Mouse (Mus musculus) T-helper 17 cell (primary cell): ENCODE measurements around the gene Slc25a42.

ENCODE experiments used
- in situ Hi-C, 2 experiments: fragments of 300-600 bp; cut with MboI, MseI; formaldehyde crosslinking; loops; 1 replicate in 1 of 2; 2 replicates in 1 of 2; pipeline ENCODE4 v1.15.1; 2025; ENCODE audit warnings: high pct_unique_total_duplicates in 2 of 2

The Slc25a42 gene

DNA sequence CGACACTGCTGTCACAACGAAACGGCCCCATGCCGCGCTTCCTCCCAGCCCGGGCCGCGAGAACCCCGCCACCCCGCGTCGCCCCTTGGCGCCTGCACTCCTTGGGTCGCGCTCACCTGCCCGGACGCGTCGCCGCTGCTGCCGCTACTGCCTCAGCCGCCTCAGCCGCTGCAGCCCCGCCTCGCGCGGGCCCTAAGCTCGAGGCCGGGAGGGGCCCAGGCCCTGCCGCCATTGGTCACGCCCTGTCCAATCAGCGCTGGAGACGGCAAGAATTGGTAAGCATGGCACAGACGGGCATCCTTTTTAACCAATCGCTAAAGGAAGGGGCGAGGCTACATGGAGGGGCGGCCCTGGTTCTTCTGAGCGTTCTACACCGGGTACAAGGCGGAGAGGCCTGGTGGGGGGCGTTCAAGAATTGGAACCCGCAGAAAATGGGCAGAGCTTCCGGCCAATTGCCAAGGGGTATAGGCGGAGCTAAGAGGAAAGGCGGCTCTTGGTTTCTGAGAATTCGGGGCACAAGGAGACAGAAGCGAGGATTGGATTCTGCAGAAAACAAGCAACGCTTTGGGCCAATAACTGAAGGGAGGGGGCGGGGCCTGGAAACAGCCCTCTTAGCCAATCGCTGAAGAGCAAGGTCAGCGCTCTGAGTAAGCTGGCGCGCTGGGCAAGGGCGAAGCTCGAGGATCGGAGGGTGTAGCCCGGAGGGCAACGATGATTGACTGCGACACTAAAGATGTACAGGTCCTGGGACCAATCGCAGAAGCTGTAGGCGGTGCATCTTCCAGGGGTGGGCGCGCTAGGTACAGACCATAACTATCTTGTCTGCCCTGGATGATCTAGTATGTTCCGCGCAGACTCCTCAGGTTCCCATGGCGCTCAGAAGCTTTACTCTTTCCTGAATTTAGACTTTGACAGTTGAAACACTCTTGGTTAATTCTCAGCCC is at the start of gene Slc25a42:
TSS of gene Slc25a42 (minus strand) at position 194 of the 944 bp plus-strand sequence.
- in situ Hi-C loops, result no loop called here

GRCm38 (mm10) chr8:70259043-70259442 is 46.9 kb upstream of the Slc25a42 start:
- in situ Hi-C loops, result no loop called here

DNA sequence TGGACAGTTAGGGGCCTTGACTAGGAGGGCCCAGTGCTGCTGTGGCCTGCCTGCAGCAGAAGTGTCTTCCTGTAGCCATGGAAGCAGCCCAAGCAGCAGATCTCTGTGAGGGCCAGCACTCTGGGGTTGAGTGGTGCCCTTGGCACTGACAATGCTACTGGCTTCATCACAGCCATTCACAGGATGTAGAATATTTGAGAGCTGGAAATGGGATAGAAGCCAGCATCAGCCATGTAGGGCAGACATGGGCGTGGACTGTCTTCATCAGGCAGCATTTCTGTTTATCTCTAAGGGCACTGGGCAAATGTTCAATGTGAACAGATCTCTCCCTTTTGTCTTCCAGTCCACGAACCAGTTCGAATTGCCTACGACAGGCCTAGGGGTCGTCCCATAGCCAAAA is 46.5 kb upstream of the Slc25a42 start:
- in situ Hi-C loops, result no loop called here

DNA sequence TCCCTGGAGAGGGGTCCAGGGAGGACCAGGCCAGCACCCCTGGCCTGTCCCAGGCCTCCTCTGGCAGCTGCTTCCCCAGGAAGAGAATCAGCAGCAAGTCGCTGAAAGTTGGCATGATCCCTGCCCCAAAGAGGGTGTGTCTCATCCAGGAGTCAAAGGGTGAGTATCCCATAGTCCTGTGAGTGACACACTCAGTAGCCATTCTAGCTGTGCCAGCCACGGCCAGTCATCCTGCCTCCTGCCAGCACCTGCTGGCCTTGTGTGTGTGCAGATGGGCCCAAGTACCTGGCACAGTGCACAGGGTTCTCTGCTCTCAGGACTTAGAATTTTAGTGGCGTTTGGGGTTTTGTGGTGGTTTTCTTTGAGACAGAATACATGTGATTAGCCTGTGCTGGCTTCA is 45.4 kb upstream of the Slc25a42 start:
- in situ Hi-C loops, result no loop called here

GRCm38 (mm10) chr8:70254628-70255027 is 42.5 kb upstream of the Slc25a42 start:
- in situ Hi-C loops, result no loop called here

- in situ Hi-C loops, result no loop called here
Measured at GRCm38 (mm10) chr8:70247841-70248240, 35.7 kb upstream of the Slc25a42 start.

DNA sequence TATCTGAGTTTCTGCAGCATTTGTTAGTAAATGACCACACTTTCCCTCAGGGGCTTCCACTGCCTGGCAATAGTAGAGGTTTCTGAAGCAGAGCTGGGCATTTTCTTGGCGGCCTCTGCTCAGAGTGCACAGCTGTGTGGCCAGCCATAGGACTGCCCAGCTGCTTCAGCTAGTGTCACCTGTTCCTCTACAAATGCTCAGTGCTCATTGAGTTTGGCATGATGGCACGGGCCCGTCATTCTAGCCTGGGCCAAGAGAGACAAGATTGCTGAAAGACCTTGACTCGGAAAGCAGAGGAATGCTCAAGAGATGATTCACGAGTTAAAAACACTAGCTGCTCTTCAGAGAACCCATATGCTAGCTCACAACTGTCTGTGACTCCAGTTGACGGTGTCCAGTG is 34.5 kb upstream of the Slc25a42 start:
- in situ Hi-C loops, result no loop called here

- in situ Hi-C loops, result no loop called here
Measured at GRCm38 (mm10) chr8:70240642-70241041, 28.5 kb upstream of the Slc25a42 start.

- in situ Hi-C loops, result loop anchor here in 1 of 2 experiments (10.0 kb wide), 1 partner anchor 1347 kb away; no protein-coding TSS in a partner anchor
Measured at GRCm38 (mm10) chr8:70237842-70238241, 25.7 kb upstream of the Slc25a42 start.

GRCm38 (mm10) chr8:70234781-70235128 is 22.6 kb upstream of the Slc25a42 start:
- in situ Hi-C loops, result loop anchor here in 1 of 2 experiments (10.0 kb wide), 1 partner anchor 1350 kb away; no protein-coding TSS in a partner anchor

DNA sequence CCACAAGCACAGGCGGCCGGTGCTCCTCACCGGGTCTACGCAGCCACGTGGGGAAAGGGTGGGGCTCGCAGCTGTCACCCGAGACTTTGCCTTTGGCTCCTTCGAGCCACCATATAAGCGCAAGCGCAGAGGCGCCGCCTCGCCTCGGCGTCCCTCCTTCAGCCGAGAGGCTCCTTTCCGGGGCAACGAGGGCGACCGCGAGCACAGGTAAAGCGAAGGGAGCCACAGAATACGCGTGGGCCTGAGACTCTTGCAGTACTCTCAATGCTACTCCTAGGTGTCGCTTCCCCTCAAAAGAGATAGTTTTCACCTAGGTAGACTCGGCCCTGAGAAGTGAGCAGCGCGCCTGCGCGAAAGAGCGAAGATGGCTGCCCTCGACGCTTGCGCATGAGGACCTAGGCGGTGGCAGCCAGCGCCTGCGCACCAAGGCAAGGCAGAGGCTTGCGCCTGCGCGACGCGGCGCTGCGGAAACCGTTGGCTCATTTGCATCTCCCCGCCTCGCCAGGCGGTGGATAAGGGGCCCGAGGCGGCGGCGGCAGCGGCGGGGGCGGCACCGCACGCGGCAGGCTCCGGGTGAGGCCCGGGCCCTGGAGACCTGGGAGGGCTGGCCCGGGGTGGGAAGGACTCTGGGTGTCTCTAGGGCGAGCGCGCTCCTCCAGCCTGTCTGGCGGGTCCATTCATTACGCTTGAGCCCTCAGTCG is 22.1 kb upstream of the Slc25a42 start, which contains the start of the genes Sugp2 and Armc6:
TSS of gene Sugp2 (plus strand) at position 147 of the 701 bp plus-strand sequence.
TSS of gene Armc6 (minus strand) at position 387 of the 701 bp plus-strand sequence.
- in situ Hi-C loops, result loop anchor here in 1 of 2 experiments (10.0 kb wide), 1 partner anchor 1351 kb away; no protein-coding TSS in a partner anchor

DNA sequence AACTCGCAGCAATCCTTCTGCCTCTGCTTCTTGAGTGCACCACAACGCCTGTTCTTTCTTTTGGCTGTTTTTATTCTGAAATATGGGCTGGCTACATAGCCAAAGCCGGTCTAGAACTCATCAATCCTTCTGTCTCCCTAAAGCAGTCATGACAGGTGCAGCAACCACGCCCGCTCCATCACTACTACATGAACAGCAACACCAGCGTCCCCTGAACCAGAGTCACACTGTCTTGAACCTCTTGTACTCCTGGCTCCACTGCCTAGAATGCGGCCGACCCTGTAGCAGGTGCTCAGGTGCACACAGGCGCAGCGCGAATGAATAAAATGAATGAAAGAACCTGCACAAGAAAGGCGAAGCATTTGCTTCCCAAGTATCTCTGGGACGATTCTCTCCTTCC is 21.5 kb upstream of the Slc25a42 start:
- in situ Hi-C loops, result loop anchor here in 1 of 2 experiments (10.0 kb wide), 1 partner anchor 1351 kb away; no protein-coding TSS in a partner anchor

GRCm38 (mm10) chr8:70230837-70231236 is 18.7 kb upstream of the Slc25a42 start:
- in situ Hi-C loops, result loop anchor here in 1 of 2 experiments (10.0 kb wide), 1 partner anchor 1354 kb away; no protein-coding TSS in a partner anchor

GRCm38 (mm10) chr8:70227997-70228396 is 15.9 kb upstream of the Slc25a42 start:
- in situ Hi-C loops, result no loop called here

- in situ Hi-C loops, result loop anchor here in 1 of 2 experiments (5.0 kb wide), 1 partner anchor 41 kb away; no protein-coding TSS in a partner anchor
Measured at GRCm38 (mm10) chr8:70223341-70223740, 11.2 kb upstream of the Slc25a42 start.

DNA sequence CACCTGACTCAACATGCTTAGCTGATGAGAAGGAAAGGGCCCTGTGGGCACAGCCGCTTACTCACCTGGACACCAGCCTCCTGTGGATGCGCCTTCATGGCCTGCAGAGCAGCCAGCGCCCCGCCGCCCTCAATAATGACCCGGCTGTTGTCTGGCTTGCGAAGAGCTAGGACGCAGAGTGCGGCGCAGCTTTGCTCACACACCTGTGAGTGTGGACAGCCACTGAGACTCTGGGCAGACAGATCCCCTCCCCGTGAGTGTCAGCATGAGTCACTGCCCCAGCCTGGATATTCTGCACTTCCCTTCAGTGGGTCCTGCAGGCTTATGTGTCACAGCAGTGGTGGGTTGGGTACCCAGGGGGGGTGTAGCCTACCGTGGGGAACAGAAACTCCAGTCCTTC is 9.9 kb upstream of the Slc25a42 start:
- in situ Hi-C loops, result loop anchor here in 1 of 2 experiments (5.0 kb wide), 1 partner anchor 40 kb away; no protein-coding TSS in a partner anchor

- in situ Hi-C loops, result loop anchor here in 1 of 2 experiments (5.0 kb wide), 1 partner anchor 39 kb away; no protein-coding TSS in a partner anchor
Measured at GRCm38 (mm10) chr8:70220911-70221310, 8.8 kb upstream of the Slc25a42 start.

GRCm38 (mm10) chr8:70220236-70220840 is 8.2 kb upstream of the Slc25a42 start:
- in situ Hi-C loops, result loop anchor here in 1 of 2 experiments (5.0 kb wide), 1 partner anchor 38 kb away; no protein-coding TSS in a partner anchor

DNA sequence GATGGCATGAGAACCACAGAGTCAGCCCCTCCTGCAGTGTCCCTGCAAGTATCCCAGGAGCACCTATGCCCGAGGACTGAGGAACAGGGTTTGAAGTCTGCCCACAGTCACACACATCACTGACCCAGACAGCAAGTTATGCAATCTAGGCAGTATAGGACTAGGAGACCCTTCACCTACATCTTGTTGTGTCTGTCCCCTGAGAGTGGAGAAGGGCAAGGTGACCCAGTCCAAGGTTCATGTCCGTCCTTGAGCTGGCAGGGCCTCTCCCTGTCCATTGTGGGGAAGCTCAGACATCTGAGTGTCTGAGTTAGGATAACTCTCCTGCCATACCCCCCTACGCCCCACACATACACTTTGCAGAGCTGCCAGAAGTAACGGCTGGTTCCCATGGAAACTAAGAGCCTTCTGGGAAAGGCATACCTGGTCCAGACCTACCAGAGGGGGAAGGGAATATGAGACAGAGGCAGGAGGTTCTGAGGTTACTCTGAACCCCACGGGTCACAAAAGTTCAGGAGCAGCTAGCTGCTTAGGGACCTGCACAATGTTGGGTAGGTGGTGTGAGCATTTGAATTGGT is 7.1 kb upstream of the Slc25a42 start:
- in situ Hi-C loops, result no loop called here

DNA sequence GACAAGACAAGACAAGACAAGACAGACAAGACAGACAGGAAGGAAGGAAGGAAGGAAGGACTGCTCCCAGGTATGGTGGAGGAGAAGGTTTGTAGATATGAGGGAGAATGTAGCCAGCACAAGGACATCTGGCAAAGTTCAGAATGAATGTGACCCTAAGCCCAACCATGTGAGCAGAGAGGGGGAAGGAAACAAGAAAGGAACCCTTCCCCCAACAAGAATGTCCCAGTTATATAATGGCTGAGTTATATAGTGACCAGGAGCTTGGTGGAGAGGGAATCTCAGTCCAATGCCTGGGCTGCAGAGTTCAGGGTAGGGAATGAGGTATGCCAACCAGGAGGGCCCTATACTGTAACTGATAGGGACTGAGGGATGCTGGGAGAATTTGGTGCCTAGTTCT is 5.3 kb upstream of the Slc25a42 start:
- in situ Hi-C loops, result no loop called here

DNA sequence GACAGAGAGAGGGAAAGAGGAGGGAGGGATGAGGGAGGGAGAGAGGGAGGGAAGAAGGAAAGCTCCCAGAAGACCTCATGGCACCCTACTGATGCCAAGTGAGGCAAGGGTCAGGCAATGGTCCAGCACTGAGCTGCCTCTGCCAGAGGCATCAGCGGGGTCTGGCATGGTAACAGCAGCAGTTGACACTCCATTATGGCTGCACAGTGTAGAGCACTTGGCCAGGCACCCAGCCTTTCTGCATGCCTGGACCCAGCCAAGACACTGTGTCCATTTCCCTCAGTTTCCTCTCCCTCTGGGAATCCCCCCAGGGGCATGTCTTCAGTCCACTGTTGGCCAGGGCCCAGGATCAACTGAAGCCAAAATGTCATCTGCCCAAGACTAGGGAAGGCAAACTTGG is 4.5 kb upstream of the Slc25a42 start:
- in situ Hi-C loops, result no loop called here
